Mouse (Mus musculus): Measurements from ENCODE around the gene Stim2.

DNA sequence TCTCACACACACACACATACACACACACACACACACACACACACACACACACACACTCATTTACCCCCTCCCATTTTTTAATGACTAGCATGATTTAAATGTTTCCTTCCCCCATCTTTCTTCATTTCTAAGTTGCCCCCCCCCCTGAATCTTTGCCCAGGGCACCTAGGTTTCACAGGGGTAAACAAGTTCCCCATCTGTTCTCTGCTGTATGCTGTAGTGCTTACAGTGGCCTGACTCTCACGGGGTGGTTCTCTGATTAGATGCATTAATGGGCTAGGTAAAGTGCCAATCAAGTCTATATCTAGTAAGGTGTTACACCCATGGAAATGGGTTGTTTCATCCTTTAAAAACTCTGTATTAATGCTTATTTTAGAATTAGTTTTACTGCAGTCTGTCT, 103.7 kb downstream of the Stim2 start:
- TF ChIP-seq CTCF (conservative IDR thresholded peaks at IDR 0.05 in 1 of 2, IDR thresholded peaks at IDR 0.05 in 1 of 2; ENCODE audit: low read depth in 2 of 2, low read length in 2 of 2): no peak
- no peak for TF ChIP-seq JUND (conservative IDR thresholded peaks at IDR 0.05; ENCODE audit: low read depth, low read length)
- peak; percentile 32; the same call in 1 of the 2 replicates for TF ChIP-seq MAZ (IDR thresholded peaks at IDR 0.05; ENCODE audit: low read depth, low read length)
- no peak for TF ChIP-seq E2F4 (IDR thresholded peaks at IDR 0.05; ENCODE audit: insufficient replicate concordance, low read depth, low read length)
- no peak for TF ChIP-seq MXI1 (IDR thresholded peaks at IDR 0.05; ENCODE audit: low read depth, low read length)
- TF ChIP-seq USF1 (IDR thresholded peaks at IDR 0.05; ENCODE audit: low read depth, low read length): no peak
- no peak for TF ChIP-seq POLR2A (IDR thresholded peaks at IDR 0.05; ENCODE audit: low read depth, low read length)

Data from CH12.LX (cell line).